Mouse (Mus musculus): ENCODE measurements around the gene Dhx29. TPM values are rescaled to one million over a fixed set of nuclear protein-coding genes. Genes with fewer than 3 reads are reported as not detected.

The Dhx29 gene
- 13.0 and 13.2 TPM in 2 replicates for polyA plus RNA-seq (2015; fragmentation: Nextera tagmentation; extraction: Ambion mirVana)

DNA sequence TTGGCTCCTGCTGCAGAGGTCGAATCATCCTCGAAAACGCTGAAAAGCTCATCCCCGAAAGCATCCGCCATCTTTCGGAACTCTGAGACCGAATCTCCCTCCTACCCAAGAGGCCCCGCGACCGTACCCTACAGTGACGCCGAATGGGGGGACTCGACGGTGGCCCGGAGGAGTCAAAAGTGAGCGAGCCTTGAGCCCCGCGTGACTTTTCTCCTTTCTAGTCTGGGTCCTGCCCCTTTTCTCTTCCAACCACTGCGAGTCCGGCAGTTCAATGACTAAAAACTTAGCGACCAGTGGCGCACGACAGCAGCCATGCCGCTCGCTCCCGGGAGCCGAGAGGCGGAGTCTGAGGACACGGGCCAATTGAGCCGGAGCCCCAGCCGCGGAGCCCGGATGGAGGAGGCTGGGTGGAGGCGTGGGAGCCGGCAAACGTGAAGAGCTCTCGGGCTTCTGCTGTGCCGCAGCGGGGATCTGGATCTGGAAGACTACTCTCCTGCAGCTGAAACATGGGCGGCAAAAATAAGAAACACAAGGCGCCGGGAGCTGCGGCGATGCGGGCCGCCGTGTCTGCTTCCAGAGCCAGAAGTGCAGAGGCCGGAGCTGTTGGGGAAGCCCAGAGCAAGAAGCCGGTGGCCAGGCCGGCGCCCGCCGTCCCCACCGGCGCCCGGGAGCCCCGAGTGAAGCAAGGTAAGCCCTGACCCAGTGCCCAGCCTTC, at the start of gene Dhx29, which contains the start of gene Mtrex:
TSS of gene Dhx29 (plus strand) at position 168 of the 715 bp plus-strand sequence.
TSS of gene Mtrex (minus strand) at position 112 of the 715 bp plus-strand sequence.
- peak; percentile 98 for ATAC-seq (replicated peaks; ENCODE audit: extremely low read depth, insufficient read depth, low FRiP score)

DNA sequence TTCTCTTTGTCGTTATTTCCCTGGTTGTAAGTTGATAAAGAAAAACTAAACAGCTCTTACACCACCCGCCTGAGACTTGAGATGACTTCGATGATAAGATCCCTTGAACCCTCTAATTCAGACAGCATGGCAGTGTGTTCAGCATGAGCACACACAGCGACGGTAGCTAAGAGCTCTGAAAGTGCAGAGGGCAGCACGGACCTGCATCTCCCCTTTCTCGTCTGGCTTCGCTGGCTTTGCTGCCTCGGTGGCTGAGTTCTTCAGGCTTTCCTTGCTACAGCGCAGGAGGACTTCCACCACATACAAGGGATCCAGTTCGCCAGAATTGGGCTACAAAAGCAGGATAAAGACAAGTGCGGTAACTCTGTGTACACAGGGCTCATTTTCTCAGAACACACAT, 40.0 kb upstream of the Dhx29 start:
- no peak overlapping the region for H3K4me3 ChIP-seq (ENCODE audit: low read length)
- no peak overlapping the region for H3K4me2 ChIP-seq (ENCODE audit: low read depth, low read length)
- no peak overlapping the region for H3K9ac ChIP-seq (ENCODE audit: low read length)
- no peaks in the 10 kb centered on the region for H3K9me3 ChIP-seq (replicated peaks; ENCODE audit: control insufficient read depth, low read length)
- H3K36me3 ChIP-seq (ENCODE audit: control insufficient read depth, insufficient read depth), result peaks cover 55% of the 10 kb centered on the region
- no peak for ATAC-seq (replicated peaks; ENCODE audit: extremely low read depth, insufficient read depth, low FRiP score)
- no peak overlapping the region for H3K27ac ChIP-seq (ENCODE audit: low read length)
- 92% methylated on average over 12 of the region's 12 CpGs for WGBS
- H3K4me1 ChIP-seq (ENCODE audit: control insufficient read depth, insufficient read depth, low read length), result no peaks in the 10 kb centered on the region
- no peaks in the 10 kb centered on the region for H3K27me3 ChIP-seq (ENCODE audit: control insufficient read depth, insufficient read depth, low read length)

More for the DNA sequence above, at the start of gene Dhx29, which contains the start of gene Mtrex:
- Histone ChIP-seq H3K4me2 (ENCODE audit: low read depth, low read length) (peak within 1 kb of the TSS; percentile 78), H3K4me3 (ENCODE audit: low read length) (peak within 1 kb of the TSS; percentile 88), H3K36me3 (ENCODE audit: control insufficient read depth, insufficient read depth) (peaks cover 3% of the 10 kb centered on the region; the same call in 1 of the 2 replicates), H3K4me1 (ENCODE audit: control insufficient read depth, insufficient read depth, low read length) (peaks cover 16% of the 10 kb centered on the region), H3K27ac (ENCODE audit: low read length) (peak within 1 kb of the TSS; percentile 87), H3K9me3 (replicated peaks; ENCODE audit: control insufficient read depth, low read length) (no peaks in the 10 kb centered on the region), H3K9ac (ENCODE audit: low read length) (peak within 1 kb of the TSS; percentile 89), H3K27me3 (ENCODE audit: control insufficient read depth, insufficient read depth, low read length) (no peaks in the 10 kb centered on the region)
- WGBS, result under 1% methylated on average over 57 of the region's 57 CpGs

DNA sequence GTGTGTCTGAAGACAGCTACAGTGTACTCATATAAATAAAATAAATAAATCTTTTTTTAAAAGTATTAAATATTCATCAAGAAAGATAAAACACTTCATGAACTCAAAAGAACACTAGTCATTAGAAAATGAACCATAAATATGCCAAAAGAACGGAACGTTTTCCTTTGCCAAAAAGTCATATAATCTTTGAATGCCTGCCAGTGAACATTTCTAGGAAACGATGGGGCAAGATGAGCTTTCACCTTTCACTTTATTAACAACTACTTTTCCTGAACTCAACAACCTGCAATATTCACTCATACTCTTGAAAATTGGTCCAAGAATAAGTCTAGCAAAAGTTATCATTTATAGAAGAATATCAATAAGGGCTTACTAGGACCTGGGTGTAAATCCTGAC, 25.1 kb upstream of the Dhx29 start:
- 84% methylated on average over 3 of the region's 3 CpGs for WGBS
- Histone ChIP-seq H3K4me2 (ENCODE audit: low read depth, low read length) (no peak overlapping the region), H3K27ac (ENCODE audit: low read length) (no peak overlapping the region), H3K4me1 (ENCODE audit: control insufficient read depth, insufficient read depth, low read length) (no peaks in the 10 kb centered on the region), H3K36me3 (ENCODE audit: control insufficient read depth, insufficient read depth) (peaks cover 54% of the 10 kb centered on the region), H3K9ac (ENCODE audit: low read length) (no peak overlapping the region), H3K9me3 (replicated peaks; ENCODE audit: control insufficient read depth, low read length) (no peaks in the 10 kb centered on the region), H3K4me3 (ENCODE audit: low read length) (no peak overlapping the region), H3K27me3 (ENCODE audit: control insufficient read depth, insufficient read depth, low read length) (no peaks in the 10 kb centered on the region)
- ATAC-seq (replicated peaks; ENCODE audit: extremely low read depth, insufficient read depth, low FRiP score), result no peak

GRCm38 (mm10) chr13:112909663-112910062, 17.6 kb upstream of the Dhx29 start:
- Histone ChIP-seq H3K27ac (ENCODE audit: low read length) (no peak overlapping the region), H3K27me3 (ENCODE audit: control insufficient read depth, insufficient read depth, low read length) (no peaks in the 10 kb centered on the region), H3K4me1 (ENCODE audit: control insufficient read depth, insufficient read depth, low read length) (no peaks in the 10 kb centered on the region), H3K9me3 (replicated peaks; ENCODE audit: control insufficient read depth, low read length) (no peaks in the 10 kb centered on the region), H3K9ac (ENCODE audit: low read length) (no peak overlapping the region), H3K4me2 (ENCODE audit: low read depth, low read length) (no peak overlapping the region), H3K36me3 (ENCODE audit: control insufficient read depth, insufficient read depth) (peaks cover 32% of the 10 kb centered on the region), H3K4me3 (ENCODE audit: low read length) (no peak overlapping the region)
- WGBS, result 52% methylated on average over 4 of the region's 4 CpGs
- ATAC-seq (replicated peaks; ENCODE audit: extremely low read depth, insufficient read depth, low FRiP score), result no peak

- Histone ChIP-seq H3K36me3 (ENCODE audit: control insufficient read depth, insufficient read depth) (peaks cover 27% of the 10 kb centered on the region), H3K4me1 (ENCODE audit: control insufficient read depth, insufficient read depth, low read length) (no peaks in the 10 kb centered on the region), H3K27me3 (ENCODE audit: control insufficient read depth, insufficient read depth, low read length) (no peaks in the 10 kb centered on the region), H3K9me3 (replicated peaks; ENCODE audit: control insufficient read depth, low read length) (no peaks in the 10 kb centered on the region), H3K27ac (ENCODE audit: low read length) (no peak overlapping the region), H3K9ac (ENCODE audit: low read length) (no peak overlapping the region), H3K4me3 (ENCODE audit: low read length) (no peak overlapping the region), H3K4me2 (ENCODE audit: low read depth, low read length) (no peak overlapping the region)
- WGBS, result 82% methylated on average over 4 of the region's 4 CpGs
- no peak for ATAC-seq (replicated peaks; ENCODE audit: extremely low read depth, insufficient read depth, low FRiP score)
These were observed 16.8 kb upstream of the Dhx29 start for GRCm38 (mm10) chr13:112910434-112910833.

DNA sequence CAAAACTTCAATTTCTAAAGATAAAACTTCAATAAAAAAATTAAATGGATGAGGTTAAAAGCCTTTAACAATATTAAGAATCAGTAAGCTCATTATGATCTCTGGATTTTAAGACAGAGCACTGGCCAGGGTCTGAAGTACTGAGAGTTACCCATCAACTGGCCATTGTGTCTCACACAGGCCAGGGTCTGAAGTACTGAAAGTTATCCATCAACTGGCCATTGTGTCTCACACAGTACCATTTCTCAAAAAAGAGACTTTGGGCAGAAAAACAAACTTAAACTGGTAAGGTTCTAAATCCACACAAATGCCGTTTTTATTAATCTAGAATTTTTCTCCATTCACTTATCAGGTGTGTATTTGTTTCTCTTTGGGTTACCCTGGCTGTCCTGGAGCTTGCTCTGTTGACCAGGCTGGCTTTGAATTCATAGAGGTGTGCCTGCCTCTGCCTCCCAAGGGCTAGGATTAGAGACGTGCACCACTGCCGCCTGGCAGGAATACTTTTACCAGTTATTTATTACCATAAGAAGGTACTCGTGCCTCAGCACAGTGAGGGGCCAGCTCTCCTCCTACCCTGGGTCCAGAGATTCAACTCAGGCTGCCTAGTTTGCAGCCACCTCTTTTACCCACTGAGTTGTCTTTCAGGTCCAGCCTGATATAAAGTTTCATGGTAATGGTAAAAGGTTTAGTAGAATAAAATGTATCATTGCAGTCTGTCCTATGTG, 8.0 kb upstream of the Dhx29 start:
- H3K4me3 ChIP-seq (ENCODE audit: low read length), result no peak overlapping the region
- no peaks in the 10 kb centered on the region for H3K9me3 ChIP-seq (replicated peaks; ENCODE audit: control insufficient read depth, low read length)
- H3K27ac ChIP-seq (ENCODE audit: low read length), result no peak overlapping the region
- no peak overlapping the region for H3K4me2 ChIP-seq (ENCODE audit: low read depth, low read length)
- peaks cover 20% of the 10 kb centered on the region for H3K36me3 ChIP-seq (ENCODE audit: control insufficient read depth, insufficient read depth)
- H3K4me1 ChIP-seq (ENCODE audit: control insufficient read depth, insufficient read depth, low read length), result no peaks in the 10 kb centered on the region
- WGBS, result 79% methylated on average over 4 of the region's 4 CpGs
- no peak for ATAC-seq (replicated peaks; ENCODE audit: extremely low read depth, insufficient read depth, low FRiP score)
- no peak overlapping the region for H3K9ac ChIP-seq (ENCODE audit: low read length)
- no peaks in the 10 kb centered on the region for H3K27me3 ChIP-seq (ENCODE audit: control insufficient read depth, insufficient read depth, low read length)

DNA sequence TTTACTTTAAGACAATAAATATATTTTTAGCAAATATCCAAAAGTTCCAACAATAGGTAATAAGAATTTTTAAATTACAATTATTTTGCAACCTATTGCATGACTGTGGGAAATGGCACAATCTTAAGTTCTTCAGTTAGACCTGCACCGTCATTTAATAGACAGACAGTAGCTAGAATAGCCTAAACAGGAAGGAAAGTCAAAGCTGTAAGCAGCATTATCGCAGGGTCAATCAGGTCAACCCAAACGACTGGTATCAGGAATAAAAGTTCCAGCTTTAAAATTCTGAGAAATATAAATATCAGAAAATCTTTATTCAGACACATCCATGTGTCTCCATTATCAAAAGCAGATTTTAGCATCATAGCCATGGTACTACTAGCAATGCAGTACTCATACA, 6.3 kb upstream of the Dhx29 start:
- peaks cover 20% of the 10 kb centered on the region for H3K36me3 ChIP-seq (ENCODE audit: control insufficient read depth, insufficient read depth)
- WGBS, result 87% methylated on average over 3 of the region's 3 CpGs
- no peaks in the 10 kb centered on the region for H3K9me3 ChIP-seq (replicated peaks; ENCODE audit: control insufficient read depth, low read length)
- H3K27me3 ChIP-seq (ENCODE audit: control insufficient read depth, insufficient read depth, low read length), result no peaks in the 10 kb centered on the region
- peaks cover 6% of the 10 kb centered on the region for H3K4me1 ChIP-seq (ENCODE audit: control insufficient read depth, insufficient read depth, low read length)
- H3K4me2 ChIP-seq (ENCODE audit: low read depth, low read length), result no peak overlapping the region
- ATAC-seq (replicated peaks; ENCODE audit: extremely low read depth, insufficient read depth, low FRiP score), result no peak
- H3K27ac ChIP-seq (ENCODE audit: low read length), result no peak overlapping the region
- no peak overlapping the region for H3K9ac ChIP-seq (ENCODE audit: low read length)
- no peak overlapping the region for H3K4me3 ChIP-seq (ENCODE audit: low read length)

DNA sequence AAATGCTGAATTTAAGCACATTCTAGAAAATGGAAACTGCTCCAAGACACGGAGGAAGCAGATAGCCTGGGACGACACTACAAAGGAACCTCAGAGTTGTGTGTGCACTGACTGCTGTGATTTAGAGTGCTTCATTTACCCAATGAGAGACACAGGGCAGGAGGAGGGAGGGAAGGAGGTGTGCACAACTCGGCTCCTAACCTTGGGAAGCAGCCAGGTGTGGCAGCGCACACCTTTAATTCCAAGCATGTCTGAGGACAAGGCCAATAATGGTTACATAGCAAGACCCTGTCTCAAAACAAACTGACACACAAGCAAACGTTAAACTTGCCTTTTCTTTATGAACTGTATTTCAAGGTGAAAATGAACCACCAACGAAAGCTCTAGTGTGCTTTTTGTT, 2.0 kb upstream of the Dhx29 start:
- Histone ChIP-seq H3K27me3 (ENCODE audit: control insufficient read depth, insufficient read depth, low read length) (no peaks in the 10 kb centered on the region), H3K4me2 (ENCODE audit: low read depth, low read length) (no peak overlapping the region), H3K9me3 (replicated peaks; ENCODE audit: control insufficient read depth, low read length) (no peaks in the 10 kb centered on the region), H3K36me3 (ENCODE audit: control insufficient read depth, insufficient read depth) (peaks cover 3% of the 10 kb centered on the region; the same call in 1 of the 2 replicates), H3K4me3 (ENCODE audit: low read length) (no peak overlapping the region), H3K4me1 (ENCODE audit: control insufficient read depth, insufficient read depth, low read length) (peaks cover 16% of the 10 kb centered on the region), H3K9ac (ENCODE audit: low read length) (no peak overlapping the region), H3K27ac (ENCODE audit: low read length) (no peak overlapping the region)
- 70% methylated on average over 6 of the region's 6 CpGs for WGBS
- no peak for ATAC-seq (replicated peaks; ENCODE audit: extremely low read depth, insufficient read depth, low FRiP score)

GRCm38 (mm10) chr13:112925976-112926375, 1.3 kb upstream of the Dhx29 start:
- no peaks in the 10 kb centered on the region for H3K27me3 ChIP-seq (ENCODE audit: control insufficient read depth, insufficient read depth, low read length)
- peak overlapping the region; percentile 78 for H3K4me2 ChIP-seq (ENCODE audit: low read depth, low read length)
- H3K36me3 ChIP-seq (ENCODE audit: control insufficient read depth, insufficient read depth), result peaks cover 3% of the 10 kb centered on the region; the same call in 1 of the 2 replicates
- WGBS, result 66% methylated on average over 4 of the region's 4 CpGs
- no peak for ATAC-seq (replicated peaks; ENCODE audit: extremely low read depth, insufficient read depth, low FRiP score)
- peak overlapping the region; percentile 89 for H3K9ac ChIP-seq (ENCODE audit: low read length)
- H3K9me3 ChIP-seq (replicated peaks; ENCODE audit: control insufficient read depth, low read length), result no peaks in the 10 kb centered on the region
- H3K4me3 ChIP-seq (ENCODE audit: low read length), result peak overlapping the region; percentile 88
- H3K4me1 ChIP-seq (ENCODE audit: control insufficient read depth, insufficient read depth, low read length), result peaks cover 16% of the 10 kb centered on the region
- no peak overlapping the region for H3K27ac ChIP-seq (ENCODE audit: low read length)
